Mouse (Mus musculus): ENCODE measurements around the gene Prr5. TPM values are rescaled to one million over a fixed set of nuclear protein-coding genes. Genes with fewer than 3 reads are reported as not detected.
"Not testable (repeated sequence)": the region's sequence is repeated elsewhere in the genome, so short reads cannot be mapped to it uniquely, and the experiment has no call there.

Gene Prr5
- polyA plus RNA-seq, 1 experiment: 54.6 TPM

DNA sequence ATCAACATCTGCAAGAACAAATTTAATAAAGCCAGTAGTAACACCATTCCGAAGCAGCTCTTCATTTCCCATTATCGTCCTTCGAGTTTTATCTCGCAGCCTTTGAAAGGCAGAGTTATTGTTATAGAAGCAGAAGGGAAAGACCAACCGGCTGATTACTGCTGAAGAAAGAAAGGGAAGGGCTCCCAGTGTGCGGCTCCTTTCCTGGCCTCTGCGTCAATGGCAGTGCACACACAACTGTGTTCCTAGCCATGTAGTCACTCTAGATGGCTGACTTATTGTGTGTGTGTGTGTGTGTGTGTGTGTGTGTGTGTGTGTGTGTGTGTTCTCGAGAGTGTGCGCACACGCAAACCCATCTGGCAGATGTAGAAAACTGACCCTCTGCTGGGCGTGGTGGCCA, 45.7 kb downstream of the Prr5 start:
- peaks cover 3% of the 10 kb centered on the region for H3K27me3 ChIP-seq (ENCODE audit: control insufficient read depth, insufficient read depth, low read length)
- H3K4me3 ChIP-seq (ENCODE audit: extremely low read depth, insufficient read depth, insufficient read length): no peak overlapping the region
- no peak for DNase-seq (ENCODE audit: low read depth in 1 of 2, low spot score in 2 of 2)
- H3K36me3 ChIP-seq (ENCODE audit: control insufficient read depth, insufficient read depth, low read length): no peaks in the 10 kb centered on the region
- WGBS: 33% methylated on average over 11 of the region's 11 CpGs
- no peak for TF ChIP-seq POLR2A (IDR thresholded peaks at IDR 0.05; ENCODE audit: low read depth, low read length)
- no peak for TF ChIP-seq CTCF (IDR thresholded peaks at IDR 0.05; ENCODE audit: extremely low read depth, insufficient read depth, insufficient read length, insufficient replicate concordance)
- H3K4me1 ChIP-seq (ENCODE audit: control insufficient read depth, insufficient read depth, insufficient read length): peaks cover 7% of the 10 kb centered on the region
- H3K27ac ChIP-seq (ENCODE audit: insufficient read depth, low read length): no peak overlapping the region; the same call in 1 of the 2 replicates

DNA sequence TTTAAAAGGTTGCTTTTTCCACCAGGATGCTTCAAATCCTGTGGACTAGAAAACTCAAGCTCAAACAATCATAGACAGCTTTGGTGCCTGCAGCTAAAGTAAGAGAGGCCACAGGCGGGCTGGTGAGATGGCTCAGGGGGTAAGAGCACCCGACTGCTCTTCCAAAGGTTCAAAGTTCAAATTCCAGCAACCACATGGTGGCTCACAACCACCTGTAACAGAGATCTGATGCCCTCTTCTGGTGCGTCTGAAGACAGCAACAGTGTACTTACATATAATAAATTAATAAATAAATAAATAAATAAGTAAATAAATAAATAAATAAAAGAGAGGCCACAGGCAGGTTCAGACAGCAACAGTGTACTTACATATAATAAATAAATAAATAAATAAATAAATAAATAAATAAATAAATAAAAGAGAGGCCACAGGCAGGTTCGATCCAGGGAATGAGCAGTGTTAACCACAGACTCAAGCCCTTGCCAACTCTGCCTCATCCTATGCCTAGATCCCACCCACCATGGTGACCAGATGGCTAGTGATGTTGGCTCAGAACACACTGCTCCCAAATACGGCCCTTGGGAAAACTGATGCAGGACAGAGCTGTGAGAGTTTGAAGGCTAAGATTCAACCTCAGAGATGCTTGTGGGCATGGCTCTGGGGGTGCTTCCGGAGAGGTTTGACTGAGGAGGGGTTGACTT, 48.3 kb downstream of the Prr5 start:
- 75% methylated on average over 6 of the region's 6 CpGs for WGBS
- DNase-seq (ENCODE audit: low read depth in 1 of 2, low spot score in 2 of 2): not testable (repeated sequence)

GRCm38 (mm10) chr15:84718785-84719184, 49.4 kb downstream of the Prr5 start:
- peaks cover 8% of the 10 kb centered on the region for H3K4me1 ChIP-seq (ENCODE audit: control insufficient read depth, insufficient read depth, insufficient read length)
- H3K27me3 ChIP-seq (ENCODE audit: control insufficient read depth, insufficient read depth, low read length): peaks cover 5% of the 10 kb centered on the region
- WGBS: 66% methylated on average over 3 of the region's 3 CpGs
- DNase-seq (ENCODE audit: low read depth in 1 of 2, low spot score in 2 of 2): no peak
- H3K36me3 ChIP-seq (ENCODE audit: control insufficient read depth, insufficient read depth, low read length): no peaks in the 10 kb centered on the region
- TF ChIP-seq POLR2A (IDR thresholded peaks at IDR 0.05; ENCODE audit: low read depth, low read length) (no peak), CTCF (IDR thresholded peaks at IDR 0.05; ENCODE audit: extremely low read depth, insufficient read depth, insufficient read length, insufficient replicate concordance) (no peak)
- H3K4me3 ChIP-seq (ENCODE audit: extremely low read depth, insufficient read depth, insufficient read length): no peak overlapping the region
- no peak overlapping the region for H3K27ac ChIP-seq (ENCODE audit: insufficient read depth, low read length)

More for the DNA sequence above, 48.3 kb downstream of the Prr5 start:
- not testable (repeated sequence) for H3K27ac ChIP-seq (ENCODE audit: insufficient read depth, low read length); H3K4me1 ChIP-seq (ENCODE audit: control insufficient read depth, insufficient read depth, insufficient read length); H3K27me3 ChIP-seq (ENCODE audit: control insufficient read depth, insufficient read depth, low read length); H3K4me3 ChIP-seq (ENCODE audit: extremely low read depth, insufficient read depth, insufficient read length); H3K36me3 ChIP-seq (ENCODE audit: control insufficient read depth, insufficient read depth, low read length)

DNA sequence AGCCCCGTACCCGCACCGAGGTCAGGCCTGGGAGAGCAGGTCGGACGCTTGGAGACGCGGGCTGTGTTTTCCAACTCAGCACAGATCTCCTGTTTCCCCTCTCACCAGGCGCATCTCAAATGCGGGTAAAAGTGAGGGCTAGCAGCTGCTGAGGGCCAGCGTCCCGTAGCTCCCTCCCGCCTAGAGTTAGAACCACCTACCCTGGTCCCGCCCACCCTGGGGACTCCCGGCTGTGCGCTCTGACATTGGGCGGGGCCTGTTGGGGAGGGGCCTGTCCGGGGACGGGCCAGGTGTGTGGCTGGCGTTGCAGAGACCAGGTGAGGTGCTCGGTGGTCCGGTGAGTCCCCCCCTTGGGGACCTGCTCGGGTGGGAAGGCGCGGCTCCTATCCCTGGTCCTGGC, 50.4 kb downstream of the Prr5 start, which contains the start of gene Arhgap8:
Gene Arhgap8, plus strand, starts transcription at position 262 of the 400 bp plus-strand sequence.
- peaks cover 8% of the 10 kb centered on the region for H3K4me1 ChIP-seq (ENCODE audit: control insufficient read depth, insufficient read depth, insufficient read length)
- peak within 1 kb of the TSS; percentile 37 for H3K4me3 ChIP-seq (ENCODE audit: extremely low read depth, insufficient read depth, insufficient read length)
- no peak for TF ChIP-seq CTCF (IDR thresholded peaks at IDR 0.05; ENCODE audit: extremely low read depth, insufficient read depth, insufficient read length, insufficient replicate concordance)
- no peak for TF ChIP-seq POLR2A (IDR thresholded peaks at IDR 0.05; ENCODE audit: low read depth, low read length)
- H3K36me3 ChIP-seq (ENCODE audit: control insufficient read depth, insufficient read depth, low read length): no peaks in the 10 kb centered on the region
- 5% methylated on average over 24 of the region's 24 CpGs for WGBS
- DNase-seq (ENCODE audit: low read depth in 1 of 2, low spot score in 2 of 2): peak in 1 of 2 experiments; percentile 57
- H3K27me3 ChIP-seq (ENCODE audit: control insufficient read depth, insufficient read depth, low read length): peaks cover 5% of the 10 kb centered on the region
- no peak within 1 kb of the TSS for H3K27ac ChIP-seq (ENCODE audit: insufficient read depth, low read length)

DNA sequence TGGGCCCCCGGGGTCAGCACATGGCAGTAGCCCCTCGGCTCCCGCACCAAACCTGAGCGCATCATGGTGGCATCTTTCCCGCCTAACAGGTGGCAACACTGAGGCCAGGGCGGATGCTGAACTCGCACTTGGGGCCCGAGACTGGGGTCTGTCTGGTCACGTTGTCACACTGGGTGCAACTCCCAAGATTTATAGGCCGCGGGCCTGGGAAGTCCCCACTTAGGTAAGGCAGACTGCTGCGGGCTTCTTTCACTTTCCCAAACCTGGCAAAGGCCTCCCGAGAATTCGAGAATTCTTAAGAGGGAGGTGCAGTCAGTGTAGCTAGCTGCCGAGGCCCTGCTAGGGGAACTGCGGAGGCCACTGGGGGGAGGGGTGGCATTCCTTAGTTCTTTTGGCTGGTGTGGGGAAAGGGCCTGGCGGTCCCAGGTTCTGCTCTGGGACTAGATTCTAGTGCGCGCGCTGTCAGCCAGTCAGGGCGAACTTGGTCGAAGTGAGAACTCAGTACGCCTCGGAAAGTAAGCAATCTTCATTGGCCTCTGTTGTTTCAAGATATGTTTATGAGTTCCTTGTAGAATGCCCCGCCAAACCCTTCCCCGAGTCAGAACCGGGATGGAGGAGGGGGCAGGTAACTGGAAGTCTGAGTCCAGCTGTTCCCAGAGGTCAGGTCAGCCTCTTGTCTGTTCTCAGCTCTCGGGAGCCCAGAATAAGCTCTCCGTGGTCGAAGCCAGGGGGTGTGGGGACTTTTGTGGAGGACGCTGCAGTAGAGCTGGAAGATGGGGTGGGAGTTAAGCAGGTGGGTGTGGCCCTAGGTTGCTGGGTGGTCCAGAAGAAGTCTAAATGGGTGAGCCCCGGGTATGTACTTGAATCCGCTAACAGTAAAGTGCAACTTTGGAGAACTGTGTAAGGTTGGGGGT, 51.1 kb downstream of the Prr5 start:
- TF ChIP-seq CTCF (IDR thresholded peaks at IDR 0.05; ENCODE audit: extremely low read depth, insufficient read depth, insufficient read length, insufficient replicate concordance) (no peak), POLR2A (IDR thresholded peaks at IDR 0.05; ENCODE audit: low read depth, low read length) (no peak)
- WGBS: 10% methylated on average over 33 of the region's 33 CpGs
- no peak for DNase-seq (ENCODE audit: low read depth in 1 of 2, low spot score in 2 of 2)

GRCm38 (mm10) chr15:84723656-84724055, 54.2 kb downstream of the Prr5 start:
- not testable (repeated sequence) for H3K4me1 ChIP-seq (ENCODE audit: control insufficient read depth, insufficient read depth, insufficient read length); H3K27ac ChIP-seq (ENCODE audit: insufficient read depth, low read length); DNase-seq (ENCODE audit: low read depth in 1 of 2, low spot score in 2 of 2); H3K4me3 ChIP-seq (ENCODE audit: extremely low read depth, insufficient read depth, insufficient read length); H3K27me3 ChIP-seq (ENCODE audit: control insufficient read depth, insufficient read depth, low read length); H3K36me3 ChIP-seq (ENCODE audit: control insufficient read depth, insufficient read depth, low read length)
- 85% methylated on average over 1 of the region's 1 CpGs for WGBS

More for the DNA sequence above, 51.1 kb downstream of the Prr5 start:
- Histone ChIP-seq H3K4me3 (ENCODE audit: extremely low read depth, insufficient read depth, insufficient read length) (peak overlapping the region; percentile 37; the same call in 1 of the 2 replicates), H3K27ac (ENCODE audit: insufficient read depth, low read length) (no peak overlapping the region), H3K4me1 (ENCODE audit: control insufficient read depth, insufficient read depth, insufficient read length) (peaks cover 8% of the 10 kb centered on the region), H3K27me3 (ENCODE audit: control insufficient read depth, insufficient read depth, low read length) (peaks cover 4% of the 10 kb centered on the region; the same call in 1 of the 2 replicates), H3K36me3 (ENCODE audit: control insufficient read depth, insufficient read depth, low read length) (no peaks in the 10 kb centered on the region)

GRCm38 (mm10) chr15:84724199-84724598, 54.8 kb downstream of the Prr5 start:
- TF ChIP-seq POLR2A (IDR thresholded peaks at IDR 0.05; ENCODE audit: low read depth, low read length): no peak
- TF ChIP-seq CTCF (IDR thresholded peaks at IDR 0.05; ENCODE audit: extremely low read depth, insufficient read depth, insufficient read length, insufficient replicate concordance): no peak
- Histone ChIP-seq H3K36me3 (ENCODE audit: control insufficient read depth, insufficient read depth, low read length) (no peaks in the 10 kb centered on the region), H3K4me1 (ENCODE audit: control insufficient read depth, insufficient read depth, insufficient read length) (peaks cover 8% of the 10 kb centered on the region), H3K27me3 (ENCODE audit: control insufficient read depth, insufficient read depth, low read length) (peaks cover 4% of the 10 kb centered on the region; the same call in 1 of the 2 replicates), H3K4me3 (ENCODE audit: extremely low read depth, insufficient read depth, insufficient read length) (no peak overlapping the region), H3K27ac (ENCODE audit: insufficient read depth, low read length) (no peak overlapping the region)
- WGBS: 78% methylated on average over 4 of the region's 4 CpGs
- DNase-seq (ENCODE audit: low read depth in 1 of 2, low spot score in 2 of 2): no peak
